Mouse (Mus musculus): ENCODE data around the gene Tbc1d22a. TPM values are rescaled to one million over a fixed set of nuclear protein-coding genes. Genes with fewer than 3 reads are reported as not detected.

Tbc1d22a gene
- polyA plus RNA-seq, 1 experiment from 2014 or later: 8.1 TPM

GRCm38 (mm10) chr15:86446064-86446463 lies 231.8 kb downstream of the Tbc1d22a start:
- DNase-seq (ENCODE audit: low spot score, missing footprints) (no peak), ATAC-seq (ENCODE audit: low FRiP score) (no peak)
- no peaks in the 10 kb centered on the region for H3K27me3 ChIP-seq (ENCODE audit: control insufficient read depth, insufficient read depth, low read length)
- no peaks in the 10 kb centered on the region for H3K4me1 ChIP-seq (ENCODE audit: control insufficient read depth, insufficient read depth, low read length)
- no peak overlapping the region for H3K4me2 ChIP-seq
- H3K27ac ChIP-seq (ENCODE audit: low read depth, low read length): no peak overlapping the region
- H3K9ac ChIP-seq (ENCODE audit: low read length): no peak overlapping the region
- H3K36me3 ChIP-seq (ENCODE audit: control insufficient read depth, insufficient read depth, low read length): no peaks in the 10 kb centered on the region
- no peaks in the 10 kb centered on the region for H3K9me3 ChIP-seq (ENCODE audit: control insufficient read depth, low read length)
- no peak overlapping the region for H3K4me3 ChIP-seq (ENCODE audit: low read depth, low read length)

GRCm38 (mm10) chr15:86447251-86447650 lies 233.0 kb downstream of the Tbc1d22a start:
- H3K9me3 ChIP-seq (ENCODE audit: control insufficient read depth, low read length): no peaks in the 10 kb centered on the region
- H3K27ac ChIP-seq (ENCODE audit: low read depth, low read length): no peak overlapping the region
- ATAC-seq (ENCODE audit: low FRiP score) (no peak), DNase-seq (ENCODE audit: low spot score, missing footprints) (no peak)
- H3K9ac ChIP-seq (ENCODE audit: low read length): no peak overlapping the region
- no peaks in the 10 kb centered on the region for H3K27me3 ChIP-seq (ENCODE audit: control insufficient read depth, insufficient read depth, low read length)
- WGBS: 84% methylated on average over 7 of the region's 7 CpGs
- H3K36me3 ChIP-seq (ENCODE audit: control insufficient read depth, insufficient read depth, low read length): no peaks in the 10 kb centered on the region
- no peak overlapping the region for H3K4me2 ChIP-seq
- no peaks in the 10 kb centered on the region for H3K4me1 ChIP-seq (ENCODE audit: control insufficient read depth, insufficient read depth, low read length)
- no peak overlapping the region for H3K4me3 ChIP-seq (ENCODE audit: low read depth, low read length)

- Histone ChIP-seq H3K4me3 (ENCODE audit: low read depth, low read length) (no peak overlapping the region), H3K36me3 (ENCODE audit: control insufficient read depth, insufficient read depth, low read length) (no peaks in the 10 kb centered on the region), H3K27ac (ENCODE audit: low read depth, low read length) (no peak overlapping the region), H3K27me3 (ENCODE audit: control insufficient read depth, insufficient read depth, low read length) (no peaks in the 10 kb centered on the region), H3K4me1 (ENCODE audit: control insufficient read depth, insufficient read depth, low read length) (no peaks in the 10 kb centered on the region), H3K9ac (ENCODE audit: low read length) (no peak overlapping the region), H3K9me3 (ENCODE audit: control insufficient read depth, low read length) (no peaks in the 10 kb centered on the region), H3K4me2 (no peak overlapping the region)
- WGBS: 77% methylated on average over 5 of the region's 5 CpGs
- ATAC-seq (ENCODE audit: low FRiP score) (no peak), DNase-seq (ENCODE audit: low spot score, missing footprints) (no peak)
Observed at GRCm38 (mm10) chr15:86449236-86449635, 235.0 kb downstream of the Tbc1d22a start.

- Histone ChIP-seq H3K9me3 (ENCODE audit: control insufficient read depth, low read length) (no peaks in the 10 kb centered on the region), H3K36me3 (ENCODE audit: control insufficient read depth, insufficient read depth, low read length) (no peaks in the 10 kb centered on the region), H3K4me1 (ENCODE audit: control insufficient read depth, insufficient read depth, low read length) (no peaks in the 10 kb centered on the region), H3K4me3 (ENCODE audit: low read depth, low read length) (no peak overlapping the region), H3K9ac (ENCODE audit: low read length) (no peak overlapping the region), H3K27me3 (ENCODE audit: control insufficient read depth, insufficient read depth, low read length) (no peaks in the 10 kb centered on the region), H3K4me2 (no peak overlapping the region), H3K27ac (ENCODE audit: low read depth, low read length) (no peak overlapping the region)
- DNase-seq (ENCODE audit: low spot score, missing footprints) (no peak), ATAC-seq (ENCODE audit: low FRiP score) (no peak)
- WGBS: 91% methylated on average over 2 of the region's 2 CpGs
Observed at GRCm38 (mm10) chr15:86449794-86450193, 235.5 kb downstream of the Tbc1d22a start.

- DNase-seq (ENCODE audit: low spot score, missing footprints) (no peak), ATAC-seq (ENCODE audit: low FRiP score) (no peak)
- no peak overlapping the region for H3K4me2 ChIP-seq
- no peaks in the 10 kb centered on the region for H3K4me1 ChIP-seq (ENCODE audit: control insufficient read depth, insufficient read depth, low read length)
- no peak overlapping the region for H3K9ac ChIP-seq (ENCODE audit: low read length)
- H3K27ac ChIP-seq (ENCODE audit: low read depth, low read length): no peak overlapping the region
- WGBS: 83% methylated on average over 3 of the region's 3 CpGs
- H3K27me3 ChIP-seq (ENCODE audit: control insufficient read depth, insufficient read depth, low read length): no peaks in the 10 kb centered on the region
- H3K4me3 ChIP-seq (ENCODE audit: low read depth, low read length): no peak overlapping the region
- no peaks in the 10 kb centered on the region for H3K9me3 ChIP-seq (ENCODE audit: control insufficient read depth, low read length)
- H3K36me3 ChIP-seq (ENCODE audit: control insufficient read depth, insufficient read depth, low read length): no peaks in the 10 kb centered on the region
Observed at GRCm38 (mm10) chr15:86459413-86459812, 245.2 kb downstream of the Tbc1d22a start.

- Histone ChIP-seq H3K36me3 (ENCODE audit: control insufficient read depth, insufficient read depth, low read length) (no peaks in the 10 kb centered on the region), H3K9ac (ENCODE audit: low read length) (no peak overlapping the region), H3K4me1 (ENCODE audit: control insufficient read depth, insufficient read depth, low read length) (no peaks in the 10 kb centered on the region), H3K4me2 (no peak overlapping the region), H3K27ac (ENCODE audit: low read depth, low read length) (no peak overlapping the region), H3K4me3 (ENCODE audit: low read depth, low read length) (no peak overlapping the region), H3K9me3 (ENCODE audit: control insufficient read depth, low read length) (no peaks in the 10 kb centered on the region), H3K27me3 (ENCODE audit: control insufficient read depth, insufficient read depth, low read length) (no peaks in the 10 kb centered on the region)
- WGBS: 83% methylated on average over 8 of the region's 8 CpGs
- no peak for DNase-seq (ENCODE audit: low spot score, missing footprints)
- ATAC-seq (ENCODE audit: low FRiP score): no peak
Observed at GRCm38 (mm10) chr15:86462636-86463035, 248.4 kb downstream of the Tbc1d22a start.

- H3K9me3 ChIP-seq (ENCODE audit: control insufficient read depth, low read length): no peaks in the 10 kb centered on the region; the same call in 1 of the 2 replicates
- H3K27me3 ChIP-seq (ENCODE audit: control insufficient read depth, insufficient read depth, low read length): no peaks in the 10 kb centered on the region
- ATAC-seq (ENCODE audit: low FRiP score): no peak
- no peak for DNase-seq (ENCODE audit: low spot score, missing footprints)
- H3K4me2 ChIP-seq: no peak overlapping the region
- no peak overlapping the region for H3K27ac ChIP-seq (ENCODE audit: low read depth, low read length)
- H3K4me3 ChIP-seq (ENCODE audit: low read depth, low read length): no peak overlapping the region
- no peak overlapping the region for H3K9ac ChIP-seq (ENCODE audit: low read length)
- no peaks in the 10 kb centered on the region for H3K4me1 ChIP-seq (ENCODE audit: control insufficient read depth, insufficient read depth, low read length)
- H3K36me3 ChIP-seq (ENCODE audit: control insufficient read depth, insufficient read depth, low read length): no peaks in the 10 kb centered on the region
Observed at GRCm38 (mm10) chr15:86468082-86468481, 253.8 kb downstream of the Tbc1d22a start.

GRCm38 (mm10) chr15:86471136-86471535 lies 256.9 kb downstream of the Tbc1d22a start:
- H3K4me2 ChIP-seq: no peak overlapping the region
- H3K27me3 ChIP-seq (ENCODE audit: control insufficient read depth, insufficient read depth, low read length): no peaks in the 10 kb centered on the region
- no peak overlapping the region for H3K4me3 ChIP-seq (ENCODE audit: low read depth, low read length)
- DNase-seq (ENCODE audit: low spot score, missing footprints) (no peak), ATAC-seq (ENCODE audit: low FRiP score) (no peak)
- H3K36me3 ChIP-seq (ENCODE audit: control insufficient read depth, insufficient read depth, low read length): no peaks in the 10 kb centered on the region
- no peaks in the 10 kb centered on the region; the same call in 1 of the 2 replicates for H3K9me3 ChIP-seq (ENCODE audit: control insufficient read depth, low read length)
- no peak overlapping the region for H3K27ac ChIP-seq (ENCODE audit: low read depth, low read length)
- WGBS: 67% methylated on average over 7 of the region's 7 CpGs
- no peaks in the 10 kb centered on the region for H3K4me1 ChIP-seq (ENCODE audit: control insufficient read depth, insufficient read depth, low read length)
- no peak overlapping the region for H3K9ac ChIP-seq (ENCODE audit: low read length)

- Histone ChIP-seq H3K27me3 (ENCODE audit: control insufficient read depth, insufficient read depth, low read length) (no peaks in the 10 kb centered on the region), H3K36me3 (ENCODE audit: control insufficient read depth, insufficient read depth, low read length) (no peaks in the 10 kb centered on the region), H3K4me1 (ENCODE audit: control insufficient read depth, insufficient read depth, low read length) (peaks cover 6% of the 10 kb centered on the region), H3K9me3 (ENCODE audit: control insufficient read depth, low read length) (no peaks in the 10 kb centered on the region; the same call in 1 of the 2 replicates), H3K4me3 (ENCODE audit: low read depth, low read length) (no peak overlapping the region), H3K9ac (ENCODE audit: low read length) (no peak overlapping the region), H3K27ac (ENCODE audit: low read depth, low read length) (no peak overlapping the region), H3K4me2 (no peak overlapping the region)
- no peak for ATAC-seq (ENCODE audit: low FRiP score)
- WGBS: 65% methylated on average over 11 of the region's 11 CpGs
- DNase-seq (ENCODE audit: low spot score, missing footprints): no peak
Observed at GRCm38 (mm10) chr15:86473473-86473872, 259.2 kb downstream of the Tbc1d22a start.

GRCm38 (mm10) chr15:86474951-86475350 lies 260.7 kb downstream of the Tbc1d22a start:
- Histone ChIP-seq H3K27ac (ENCODE audit: low read depth, low read length) (no peak overlapping the region), H3K9me3 (ENCODE audit: control insufficient read depth, low read length) (no peaks in the 10 kb centered on the region), H3K4me2 (no peak overlapping the region), H3K27me3 (ENCODE audit: control insufficient read depth, insufficient read depth, low read length) (no peaks in the 10 kb centered on the region), H3K4me3 (ENCODE audit: low read depth, low read length) (no peak overlapping the region), H3K4me1 (ENCODE audit: control insufficient read depth, insufficient read depth, low read length) (peaks cover 14% of the 10 kb centered on the region), H3K36me3 (ENCODE audit: control insufficient read depth, insufficient read depth, low read length) (no peaks in the 10 kb centered on the region), H3K9ac (ENCODE audit: low read length) (no peak overlapping the region)
- DNase-seq (ENCODE audit: low spot score, missing footprints): no peak
- ATAC-seq (ENCODE audit: low FRiP score): no peak
- 53% methylated on average over 5 of the region's 5 CpGs for WGBS

All from midbrain, embryonic 11.5 days (tissue).